In the genomic region with DNA sequence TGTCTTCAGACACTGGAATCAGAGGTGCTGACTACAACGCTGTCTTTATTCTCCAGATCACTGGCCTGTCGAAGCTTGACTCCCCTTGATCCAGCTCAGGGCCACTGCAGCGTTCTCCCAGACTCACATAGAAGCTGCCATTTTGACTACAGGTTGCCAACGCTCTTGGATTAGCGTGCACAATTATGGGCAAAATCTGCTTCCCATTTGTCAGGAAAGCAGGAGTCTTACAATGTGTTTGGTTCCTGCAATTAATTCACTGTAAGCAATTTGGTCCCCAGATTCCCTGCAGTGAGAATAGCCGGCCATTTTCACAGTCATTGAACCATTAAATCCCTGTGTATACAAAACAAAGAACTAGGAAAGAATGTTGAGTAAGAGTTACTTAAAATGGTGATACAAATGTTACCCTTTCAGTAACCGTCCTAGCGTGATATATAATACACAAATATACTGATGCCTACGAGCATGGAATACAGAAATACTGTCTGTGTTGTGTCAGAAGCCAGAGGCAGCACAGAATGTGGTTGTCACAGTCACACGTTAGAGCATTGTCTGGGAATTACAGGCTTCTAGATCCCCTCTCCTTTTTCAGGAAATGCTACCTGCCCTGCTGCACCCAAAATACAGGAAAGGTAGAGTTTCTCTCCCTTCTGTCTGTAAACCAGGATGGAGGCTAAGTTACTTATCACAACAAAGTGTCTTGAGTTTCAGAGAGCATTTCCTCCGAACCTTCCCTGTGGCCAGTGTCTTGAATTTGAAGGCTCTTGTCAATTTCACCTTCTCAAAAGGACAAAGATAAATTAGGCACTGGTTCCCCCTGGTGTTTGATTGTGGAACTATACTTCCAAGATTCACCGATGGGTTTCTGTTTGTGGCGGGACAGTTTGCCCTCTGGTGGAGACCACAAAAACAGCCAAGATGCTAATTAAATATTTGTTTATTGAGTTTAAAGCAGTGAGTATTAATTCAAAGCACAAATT, we compare ENCODE assay signal across 8 mouse cellular contexts. TPM values are rescaled to one million over a fixed set of nuclear protein-coding genes. Genes with fewer than 3 reads are reported as not detected.
DNase-seq lines count a peak whose midpoint lies in the region; ATAC-seq lines count a peak whose summit lies in the region.

No protein-coding gene starts in this region.

- no peak overlapping the region for H3K4me3 ChIP-seq in heart, embryonic 11.5 days (ENCODE audit: low read depth, low read length)
- H3K4me3 ChIP-seq in forebrain, embryonic 13.5 days, result 0 out of 2 replicates have a peak overlapping the region, but pooled peaks have one; percentile 11
- no peak overlapping the region for H3K4me3 ChIP-seq in hindbrain, embryonic 11.5 days (ENCODE audit: low read depth, low read length)

- no peak for ATAC-seq in heart, embryonic 11.5 days (replicated peaks; ENCODE audit: insufficient number of reproducible peaks, low FRiP score, low TSS enrichment)
- peak; percentile 71 for ATAC-seq in cerebellum, adult (ENCODE audit: insufficient number of reproducible peaks, low FRiP score, low TSS enrichment)
- peak; percentile 80 for ATAC-seq in forebrain, embryonic 13.5 days
- ATAC-seq in hindbrain, embryonic 11.5 days (ENCODE audit: low FRiP score), result no peak
- peak; percentile 96 for ATAC-seq in megakaryocyte-erythroid progenitor cell, adult 5-6 weeks (replicated peaks; ENCODE audit: low FRiP score, low TSS enrichment, poor library complexity, severe bottlenecking)

- no peaks in the 10 kb centered on the region for H3K27me3 ChIP-seq in heart, embryonic 11.5 days (ENCODE audit: control insufficient read depth, insufficient read depth, low read length)
- H3K27me3 ChIP-seq in forebrain, embryonic 13.5 days, result peaks cover 10% of the 10 kb centered on the region
- no peaks in the 10 kb centered on the region for H3K27me3 ChIP-seq in hindbrain, embryonic 11.5 days (ENCODE audit: control insufficient read depth, insufficient read depth, low read length)

- H3K27ac ChIP-seq in heart, embryonic 11.5 days (ENCODE audit: low read depth, low read length), result no peak overlapping the region
- H3K27ac ChIP-seq in forebrain, embryonic 13.5 days, result peak overlapping the region; percentile 27; the same call in 1 of the 2 replicates
- no peak overlapping the region for H3K27ac ChIP-seq in hindbrain, embryonic 11.5 days (ENCODE audit: low read depth, low read length)

- H3K9me3 ChIP-seq in heart, embryonic 11.5 days (replicated peaks; ENCODE audit: control insufficient read depth, low read length), result no peaks in the 10 kb centered on the region
- no peaks in the 10 kb centered on the region for H3K9me3 ChIP-seq in forebrain, embryonic 13.5 days (replicated peaks)
- no peaks in the 10 kb centered on the region for H3K9me3 ChIP-seq in hindbrain, embryonic 11.5 days (ENCODE audit: control insufficient read depth, low read length)

- H3K4me2 ChIP-seq in heart, embryonic 11.5 days, result no peak overlapping the region
- H3K4me2 ChIP-seq in forebrain, embryonic 13.5 days, result peak overlapping the region; percentile 49
- no peak overlapping the region for H3K4me2 ChIP-seq in hindbrain, embryonic 11.5 days (replicated peaks; ENCODE audit: low read depth, low read length)

- 52% methylated on average over 13 of the region's 13 CpGs for WGBS in heart, embryonic 11.5 days (ENCODE audit: insufficient replicate concordance)
- WGBS in forebrain, embryonic 13.5 days, result 6% methylated on average over 13 of the region's 13 CpGs
- WGBS in hindbrain, embryonic 11.5 days, result 40% methylated on average over 13 of the region's 13 CpGs

- H3K4me1 ChIP-seq in heart, embryonic 11.5 days (ENCODE audit: control insufficient read depth, insufficient read depth, low read length), result no peaks in the 10 kb centered on the region
- H3K4me1 ChIP-seq in forebrain, embryonic 13.5 days, result peaks cover 9% of the 10 kb centered on the region
- 0 out of 2 replicates have a peak, but pooled peaks cover 2% of the 10 kb centered on the region for H3K4me1 ChIP-seq in hindbrain, embryonic 11.5 days (replicated peaks; ENCODE audit: control insufficient read depth, insufficient read depth, low read length)

- H3K9ac ChIP-seq in heart, embryonic 11.5 days (ENCODE audit: low read depth, low read length), result no peak overlapping the region
- H3K9ac ChIP-seq in forebrain, embryonic 13.5 days, result peak overlapping the region; percentile 31; the same call in 1 of the 2 replicates
- no peak overlapping the region for H3K9ac ChIP-seq in hindbrain, embryonic 11.5 days (ENCODE audit: low read depth, low read length)

- H3K36me3 ChIP-seq in heart, embryonic 11.5 days (ENCODE audit: control insufficient read depth, insufficient read depth, low read length), result no peaks in the 10 kb centered on the region
- H3K36me3 ChIP-seq in forebrain, embryonic 13.5 days (ENCODE audit: poor library complexity, severe bottlenecking), result no peaks in the 10 kb centered on the region
- H3K36me3 ChIP-seq in hindbrain, embryonic 11.5 days (ENCODE audit: control insufficient read depth, insufficient read depth, low read length), result no peaks in the 10 kb centered on the region

- peak; percentile 92 for DNase-seq in heart, adult 11 months
- DNase-seq in hindbrain, embryonic 11.5 days (ENCODE audit: low spot score), result peak; percentile 94
- peak; percentile 57 to 77 for DNase-seq in layer of hippocampus, postnatal 25 days (ENCODE audit: extremely low spot score in 1 of 2, low spot score in 1 of 2)
- DNase-seq in right cerebral cortex, postnatal 10 days (ENCODE audit: low spot score in 2 of 2), result peak; percentile 81 to 88

RNA-seq across cellular contexts. Expression of a gene that starts 34.0 kb away (rescaled TPM):
- polyA plus RNA-seq in heart, embryonic 11.5 days (2014; fragmentation: Nextera tagmentation; extraction: Ambion mirVana), result 17.6 and 20.3 TPM in 2 replicates
- polyA plus RNA-seq in forebrain, embryonic 13.5 days (2015; fragmentation: Nextera tagmentation; extraction: Ambion mirVana), result 28.0 and 31.1 TPM in 2 replicates
- 22.3 and 25.0 TPM in 2 replicates for polyA plus RNA-seq in hindbrain, embryonic 11.5 days (2014; fragmentation: Nextera tagmentation; extraction: Ambion mirVana)
- total RNA-seq in layer of hippocampus, postnatal 25 days (2021), result 10 to 100 TPM; 86.6 to 89.5 TPM
- total RNA-seq in megakaryocyte-erythroid progenitor cell, adult 5-6 weeks (2014; fragmentation: Nextera tagmentation), result 10.9 and 16.2 TPM in 2 replicates
- total RNA-seq in megakaryocyte-erythroid progenitor cell, adult 5-6 weeks (2017), result 10.0 and 10.3 TPM in 2 replicates

Comparison
In these comparisons a context has a peak if more than half of its experiments do, and no peak if none do; other contexts are left out.
1. ATAC-seq: peak in cerebellum, adult (single experiment), forebrain, embryonic 13.5 days (single experiment) and megakaryocyte-erythroid progenitor cell, adult 5-6 weeks (single experiment); none in heart, embryonic 11.5 days (single experiment) and hindbrain, embryonic 11.5 days (single experiment).
2. Peak in every context shown above with its lines, with median percentiles within 50 percentile points of each other: DNase-seq.